Mouse (Mus musculus): Measurements from ENCODE around the gene Cd28.

Cd28 gene

GRCm38 (mm10) chr1:60716567-60716966, at the start of gene Cd28:
Cd28 (plus strand) TSS chr1:60716800.
- DNase-seq (ENCODE audit: low read depth, low spot score) = no peak

- no peak for DNase-seq (ENCODE audit: low read depth, low spot score)
Measured at GRCm38 (mm10) chr1:60667873-60668616, 48.6 kb upstream of the Cd28 start.

GRCm38 (mm10) chr1:60669048-60669447, 47.6 kb upstream of the Cd28 start:
- no peak for DNase-seq (ENCODE audit: low read depth, low spot score)

GRCm38 (mm10) chr1:60669664-60670063, 46.9 kb upstream of the Cd28 start:
- DNase-seq (ENCODE audit: low read depth, low spot score) = no peak

GRCm38 (mm10) chr1:60670172-60670571, 46.4 kb upstream of the Cd28 start:
- no peak for DNase-seq (ENCODE audit: low read depth, low spot score)

GRCm38 (mm10) chr1:60683766-60684165, 32.8 kb upstream of the Cd28 start:
- no peak for DNase-seq (ENCODE audit: low read depth, low spot score)

- no peak for DNase-seq (ENCODE audit: low read depth, low spot score)
Measured at GRCm38 (mm10) chr1:60696115-60696895, 20.3 kb upstream of the Cd28 start.

- no peak for DNase-seq (ENCODE audit: low read depth, low spot score)
Measured at GRCm38 (mm10) chr1:60702641-60703040, 14.0 kb upstream of the Cd28 start.

GRCm38 (mm10) chr1:60713238-60713637, 3.4 kb upstream of the Cd28 start:
- DNase-seq (ENCODE audit: low read depth, low spot score) = no peak

GRCm38 (mm10) chr1:60715651-60716196, 876 bp upstream of the Cd28 start:
- no peak for DNase-seq (ENCODE audit: low read depth, low spot score)

- no peak for DNase-seq (ENCODE audit: low read depth, low spot score)
Measured at GRCm38 (mm10) chr1:60718580-60718979, 2.0 kb downstream of the Cd28 start.

- no peak for DNase-seq (ENCODE audit: low read depth, low spot score)
Measured at GRCm38 (mm10) chr1:60723555-60723954, 7.0 kb downstream of the Cd28 start.

- DNase-seq (ENCODE audit: low read depth, low spot score) = no peak
Measured at GRCm38 (mm10) chr1:60731940-60732339, 15.3 kb downstream of the Cd28 start.

- DNase-seq (ENCODE audit: low read depth, low spot score) = no peak
Measured at GRCm38 (mm10) chr1:60735072-60735907, 18.7 kb downstream of the Cd28 start.

- no peak for DNase-seq (ENCODE audit: low read depth, low spot score)
Measured at GRCm38 (mm10) chr1:60735908-60736280, 19.3 kb downstream of the Cd28 start.

- no peak for DNase-seq (ENCODE audit: low read depth, low spot score)
Measured at GRCm38 (mm10) chr1:60744266-60744665, 27.7 kb downstream of the Cd28 start.

GRCm38 (mm10) chr1:60745664-60746063, 29.1 kb downstream of the Cd28 start:
- no peak for DNase-seq (ENCODE audit: low read depth, low spot score)

- no peak for DNase-seq (ENCODE audit: low read depth, low spot score)
Measured at GRCm38 (mm10) chr1:60746153-60746552, 29.6 kb downstream of the Cd28 start.

GRCm38 (mm10) chr1:60746856-60747255, 30.3 kb downstream of the Cd28 start:
- DNase-seq (ENCODE audit: low read depth, low spot score) = no peak

GRCm38 (mm10) chr1:60748286-60748685, 31.7 kb downstream of the Cd28 start:
- DNase-seq (ENCODE audit: low read depth, low spot score) = no peak

- DNase-seq (ENCODE audit: low read depth, low spot score) = no peak
Measured at GRCm38 (mm10) chr1:60748936-60749335, 32.3 kb downstream of the Cd28 start.

- no peak for DNase-seq (ENCODE audit: low read depth, low spot score)
Measured at GRCm38 (mm10) chr1:60749346-60749840, 32.8 kb downstream of the Cd28 start.
